Mouse (Mus musculus) heart, embryonic 15.5 days (tissue): ENCODE data around the gene Cyp11a1. TPM values are rescaled to one million over a fixed set of nuclear protein-coding genes. Genes with fewer than 3 reads are reported as not detected.

Experiments
- ATAC-seq: fragments of 200-750 bp; cut with Nextera tagmentation; replicated peaks from 2 replicates; pipeline ENCODE4 v1.8.0; 2017; ENCODE audit warnings: low read depth, moderate TSS enrichment; ENCODE audit not compliant: insufficient number of reproducible peaks, insufficient read depth, low FRiP score
- H3K27ac ChIP-seq: fragments of 300-500 bp; sonication (generic); 2 replicates; pipeline ENCODE4 v1.5.1; 2015; ENCODE audit warnings: mild to moderate bottlenecking, inconsistent platforms
- H3K27me3 ChIP-seq: fragments of 300-500 bp; sonication (generic); 2 replicates; pipeline ENCODE4 v1.6.1; 2015; ENCODE audit warnings: inconsistent platforms
- H3K36me3 ChIP-seq: fragments of 300-500 bp; sonication (generic); 2 replicates; pipeline ENCODE4 v1.6.1; 2015; ENCODE audit warnings: mild to moderate bottlenecking, inconsistent platforms
- H3K4me1 ChIP-seq: fragments of 300-500 bp; sonication (generic); replicated peaks from 2 replicates; pipeline ENCODE4 v1.6.1; 2015; ENCODE audit warnings: inconsistent platforms
- H3K4me2 ChIP-seq: fragments of 300-500 bp; sonication (generic); 2 replicates; pipeline ENCODE4 v1.6.1; 2015; ENCODE audit warnings: inconsistent platforms, mild to moderate bottlenecking, moderate library complexity
- H3K4me3 ChIP-seq: fragments of 300-500 bp; sonication (generic); 2 replicates; pipeline ENCODE4 v1.5.1; 2015; ENCODE audit warnings: mild to moderate bottlenecking, inconsistent platforms
- H3K9ac ChIP-seq: fragments of 300-500 bp; sonication (generic); 2 replicates; pipeline ENCODE4 v1.6.1; 2015; ENCODE audit warnings: mild to moderate bottlenecking, inconsistent platforms
- H3K9me3 ChIP-seq: fragments of 300-500 bp; sonication (generic); replicated peaks from 2 replicates; pipeline ENCODE4 v1.6.1; 2016; ENCODE audit warnings: inconsistent platforms
- WGBS: fragments of 180-500 bp; shearing (Covaris S2); methylation state at CpG from one replicate; pipeline ENCODE4 v1.1.7; 2015; ENCODE audit warnings: mixed read lengths; 5-methylcytosine and 5-hydroxymethylcytosine counted together
- polyA plus RNA-seq: library from polyadenylated mRNA; unstranded; fragments of >200 nt; fragmentation: Nextera tagmentation; extraction: Ambion mirVana; gene quantifications from 2 replicates; pipeline ENCODE4 v1.2.1, GENCODE M21; 2015

The Cyp11a1 gene
- polyA plus RNA-seq, 1 experiment from 2014 or later: 0.29 TPM

DNA sequence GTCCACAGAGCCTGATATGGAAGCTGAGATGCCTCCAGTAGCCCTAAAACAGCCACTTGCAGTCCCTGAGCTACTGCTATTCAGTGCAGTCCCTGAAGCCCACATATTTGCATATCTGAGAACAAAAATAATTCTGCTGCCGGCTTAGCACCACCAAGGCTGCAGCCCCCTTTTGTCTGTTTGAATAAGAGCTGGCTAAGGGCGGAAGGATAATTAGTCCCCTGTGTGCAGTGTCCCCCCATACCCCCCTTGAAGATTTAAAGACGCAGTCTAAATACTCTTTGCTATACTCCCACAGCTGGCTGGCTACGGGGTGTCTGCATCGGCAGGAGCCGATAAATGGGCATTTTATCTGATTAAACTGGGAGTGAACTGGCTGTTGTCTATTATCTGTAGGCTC lies 42.4 kb downstream of the Cyp11a1 start:
- 12% methylated on average over 6 of the region's 6 CpGs for WGBS
- Histone ChIP-seq H3K4me3 (no peak overlapping the region), H3K4me2 (no peak overlapping the region), H3K36me3 (no peaks in the 10 kb centered on the region), H3K9me3 (no peaks in the 10 kb centered on the region), H3K27me3 (peaks cover 17% of the 10 kb centered on the region), H3K4me1 (peaks cover 16% of the 10 kb centered on the region), H3K27ac (no peak overlapping the region), H3K9ac (no peak overlapping the region)
- ATAC-seq: no peak

- 56% methylated on average over 6 of the region's 6 CpGs for WGBS
- Histone ChIP-seq H3K4me2 (no peak overlapping the region), H3K36me3 (no peaks in the 10 kb centered on the region), H3K27me3 (peaks cover 19% of the 10 kb centered on the region), H3K4me1 (peaks cover 16% of the 10 kb centered on the region), H3K27ac (no peak overlapping the region), H3K9ac (no peak overlapping the region), H3K4me3 (no peak overlapping the region), H3K9me3 (no peaks in the 10 kb centered on the region)
- ATAC-seq: no peak
These were observed 43.0 kb downstream of the Cyp11a1 start for GRCm38 (mm10) chr9:58049186-58049585.

GRCm38 (mm10) chr9:58049861-58050260 lies 43.6 kb downstream of the Cyp11a1 start:
- 60% methylated on average over 7 of the region's 7 CpGs for WGBS
- Histone ChIP-seq H3K4me1 (peaks cover 16% of the 10 kb centered on the region), H3K4me3 (no peak overlapping the region), H3K36me3 (no peaks in the 10 kb centered on the region), H3K27me3 (peaks cover 23% of the 10 kb centered on the region), H3K9me3 (no peaks in the 10 kb centered on the region), H3K27ac (no peak overlapping the region), H3K4me2 (no peak overlapping the region), H3K9ac (no peak overlapping the region)
- ATAC-seq: no peak

- Histone ChIP-seq H3K27me3 (peaks cover 27% of the 10 kb centered on the region), H3K9ac (no peak overlapping the region), H3K27ac (no peak overlapping the region), H3K4me2 (no peak overlapping the region), H3K36me3 (no peaks in the 10 kb centered on the region), H3K4me1 (peaks cover 16% of the 10 kb centered on the region), H3K9me3 (no peaks in the 10 kb centered on the region), H3K4me3 (no peak overlapping the region)
- 39% methylated on average over 5 of the region's 5 CpGs for WGBS
- ATAC-seq: no peak
These were observed 45.7 kb downstream of the Cyp11a1 start for GRCm38 (mm10) chr9:58051937-58052336.

DNA sequence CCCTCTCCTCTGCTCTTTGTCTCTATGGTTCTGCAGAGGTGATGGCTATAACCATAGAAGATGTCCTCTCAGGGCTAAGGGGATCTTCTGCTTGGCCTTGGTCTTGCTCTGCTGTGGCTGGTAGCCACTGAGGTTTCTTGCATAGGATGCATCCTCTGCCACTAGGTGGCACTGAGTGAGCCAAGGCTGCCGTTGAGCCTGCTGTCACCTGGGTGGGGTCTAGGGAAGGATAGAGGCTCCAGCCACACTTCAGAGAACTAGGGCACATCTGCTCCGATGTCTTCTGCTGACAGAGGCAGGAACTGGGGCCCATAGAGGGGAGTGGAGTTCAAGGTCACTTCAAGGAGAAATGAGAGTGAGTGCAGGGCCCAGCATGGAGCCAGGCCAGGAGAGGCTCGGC lies 46.9 kb downstream of the Cyp11a1 start:
- H3K27me3 ChIP-seq: peaks cover 35% of the 10 kb centered on the region
- WGBS: 19% methylated on average over 3 of the region's 3 CpGs
- H3K4me1 ChIP-seq: peaks cover 13% of the 10 kb centered on the region
- H3K4me2 ChIP-seq: no peak overlapping the region
- H3K27ac ChIP-seq: no peak overlapping the region
- no peak for ATAC-seq
- no peaks in the 10 kb centered on the region for H3K9me3 ChIP-seq
- no peaks in the 10 kb centered on the region for H3K36me3 ChIP-seq
- no peak overlapping the region for H3K9ac ChIP-seq
- no peak overlapping the region for H3K4me3 ChIP-seq

- Histone ChIP-seq H3K27ac (no peak overlapping the region), H3K9me3 (no peaks in the 10 kb centered on the region), H3K4me2 (no peak overlapping the region), H3K4me3 (no peak overlapping the region), H3K36me3 (no peaks in the 10 kb centered on the region), H3K4me1 (peaks cover 8% of the 10 kb centered on the region), H3K27me3 (peaks cover 36% of the 10 kb centered on the region), H3K9ac (no peak overlapping the region)
- ATAC-seq: no peak
- WGBS: 54% methylated on average over 3 of the region's 3 CpGs
These were observed 47.3 kb downstream of the Cyp11a1 start for GRCm38 (mm10) chr9:58053544-58053943.

DNA sequence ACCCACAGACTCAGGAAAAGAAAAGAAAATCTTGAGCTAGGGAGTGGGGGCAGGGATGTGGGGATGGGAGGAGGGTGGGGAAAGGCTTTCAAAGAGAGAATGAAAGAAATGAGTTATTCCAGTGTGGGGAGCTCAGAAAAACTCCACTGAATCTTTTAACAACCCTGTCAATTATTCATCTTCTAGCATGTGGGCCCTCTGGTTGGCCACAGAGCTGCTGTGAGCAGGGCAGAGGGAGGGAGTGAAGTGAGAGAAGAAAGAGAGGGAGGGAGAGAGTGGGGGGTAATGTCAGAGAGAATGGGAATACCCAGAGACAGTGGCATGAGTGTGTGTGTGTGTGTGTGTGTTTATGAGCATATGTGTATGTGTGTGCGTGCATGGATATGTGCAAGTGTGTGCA lies 47.8 kb downstream of the Cyp11a1 start:
- ATAC-seq: no peak
- Histone ChIP-seq H3K27ac (no peak overlapping the region), H3K4me2 (no peak overlapping the region), H3K4me3 (no peak overlapping the region), H3K27me3 (peaks cover 36% of the 10 kb centered on the region), H3K9ac (no peak overlapping the region), H3K9me3 (no peaks in the 10 kb centered on the region), H3K36me3 (no peaks in the 10 kb centered on the region), H3K4me1 (peaks cover 6% of the 10 kb centered on the region; the same call in 1 of the 2 replicates)
- WGBS: 95% methylated on average over 1 of the region's 1 CpGs

DNA sequence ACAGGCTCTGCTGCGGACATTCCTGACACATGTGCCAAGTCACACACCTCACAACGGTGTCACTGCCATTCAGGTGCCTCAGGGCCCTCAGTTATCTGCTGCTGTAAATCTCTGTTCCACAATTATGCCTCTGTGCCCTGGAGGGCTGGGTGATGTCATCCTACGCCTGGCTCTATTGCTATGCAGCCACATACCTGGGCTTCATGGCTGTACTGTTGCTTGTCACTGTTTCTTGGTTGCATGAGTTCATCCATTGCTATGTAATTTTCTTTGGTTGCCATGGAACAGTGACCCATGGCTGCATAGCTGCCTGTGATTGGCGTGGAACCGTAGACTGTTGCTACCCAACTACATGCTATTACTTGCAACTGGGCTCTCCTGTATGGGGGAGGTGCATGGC lies 49.5 kb downstream of the Cyp11a1 start:
- no peak overlapping the region for H3K27ac ChIP-seq
- H3K27me3 ChIP-seq: peaks cover 32% of the 10 kb centered on the region
- no peak overlapping the region for H3K4me3 ChIP-seq
- H3K4me1 ChIP-seq: peaks cover 3% of the 10 kb centered on the region; the same call in 1 of the 2 replicates
- no peaks in the 10 kb centered on the region for H3K36me3 ChIP-seq
- H3K4me2 ChIP-seq: no peak overlapping the region
- no peak overlapping the region for H3K9ac ChIP-seq
- no peak for ATAC-seq
- WGBS: 55% methylated on average over 5 of the region's 5 CpGs
- no peaks in the 10 kb centered on the region for H3K9me3 ChIP-seq

DNA sequence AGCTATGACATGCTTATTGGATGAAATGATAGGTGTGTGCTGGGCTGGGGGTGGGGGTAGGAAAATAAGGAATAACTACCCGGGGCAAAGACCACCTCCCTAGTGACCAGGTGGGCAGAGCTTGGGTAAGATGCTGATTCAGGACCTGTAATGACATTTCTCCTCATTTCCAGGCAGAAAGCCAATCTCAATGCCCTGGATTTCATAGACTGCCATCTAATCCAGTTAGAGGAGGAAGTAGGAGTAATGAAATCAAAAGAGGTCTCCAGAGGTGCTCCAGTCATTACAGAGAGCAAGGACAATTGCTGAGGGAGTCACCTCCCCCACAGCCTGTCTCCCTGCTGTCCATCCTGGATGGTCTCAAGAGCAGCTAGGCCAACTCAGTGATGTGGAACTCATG lies 53.7 kb downstream of the Cyp11a1 start:
- H3K9me3 ChIP-seq: no peaks in the 10 kb centered on the region
- peaks cover 54% of the 10 kb centered on the region for H3K27me3 ChIP-seq
- H3K27ac ChIP-seq: no peak overlapping the region
- no peak overlapping the region for H3K9ac ChIP-seq
- no peak overlapping the region for H3K4me3 ChIP-seq
- whole genome bisulfite sequencing: 34% methylated on average over 1 of the region's 1 CpGs
- H3K4me2 ChIP-seq: no peak overlapping the region
- ATAC-seq: no peak
- no peaks in the 10 kb centered on the region for H3K36me3 ChIP-seq
- H3K4me1 ChIP-seq: peaks cover 15% of the 10 kb centered on the region

DNA sequence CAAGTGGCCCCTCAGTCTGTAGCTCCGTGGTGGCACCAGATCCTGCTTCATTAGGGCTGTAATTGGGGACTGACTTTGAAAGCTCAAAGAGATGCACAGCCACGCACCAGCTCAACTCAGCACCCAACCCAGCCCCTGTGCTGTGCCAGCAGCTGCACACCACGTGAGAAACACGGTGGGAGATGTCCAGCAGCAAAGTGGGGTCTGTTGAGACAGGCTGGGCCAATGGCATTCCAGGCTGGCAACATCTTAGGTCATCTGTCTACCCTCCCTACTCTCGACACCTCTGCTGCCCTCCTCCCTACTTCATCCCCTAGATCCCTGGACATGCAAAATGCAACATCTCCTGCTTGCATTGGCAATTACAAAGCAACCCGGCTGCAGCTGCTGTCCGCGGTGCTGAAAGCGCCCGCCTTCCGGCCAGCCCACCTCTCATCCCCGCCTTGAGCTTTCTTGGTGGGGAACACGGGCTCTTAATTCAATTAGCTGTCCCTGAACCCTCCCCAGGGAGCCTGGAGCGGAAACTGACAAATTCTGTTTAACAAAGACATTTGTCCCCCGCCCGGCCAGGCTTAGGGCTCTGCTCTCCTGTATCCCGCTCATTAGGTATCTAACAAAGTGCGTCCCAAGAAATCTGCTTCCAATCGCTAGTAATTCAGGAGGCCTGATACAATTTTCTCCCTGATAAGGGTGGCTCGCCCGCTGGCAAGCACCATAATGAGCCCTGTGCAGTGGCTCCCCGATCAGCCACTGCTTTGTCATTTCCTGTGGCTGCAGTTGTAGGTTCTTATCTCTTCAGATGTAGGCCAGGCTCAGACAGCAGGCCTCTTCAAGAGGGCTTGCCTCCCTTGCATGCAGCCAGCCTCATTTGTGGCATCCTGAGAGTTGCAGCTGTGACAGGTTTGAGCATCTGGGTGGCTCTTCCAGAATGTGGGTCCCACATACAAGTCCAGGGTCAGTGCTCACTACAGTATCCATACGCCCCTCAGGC lies 54.8 kb downstream of the Cyp11a1 start:
- ATAC-seq: no peak
- H3K9ac ChIP-seq: no peak overlapping the region
- no peak overlapping the region for H3K4me2 ChIP-seq
- H3K4me3 ChIP-seq: no peak overlapping the region
- peaks cover 15% of the 10 kb centered on the region for H3K4me1 ChIP-seq
- H3K27ac ChIP-seq: no peak overlapping the region
- no peaks in the 10 kb centered on the region for H3K36me3 ChIP-seq
- H3K27me3 ChIP-seq: peaks cover 54% of the 10 kb centered on the region
- 7% methylated on average over 23 of the region's 23 CpGs for WGBS
- no peaks in the 10 kb centered on the region for H3K9me3 ChIP-seq

GRCm38 (mm10) chr9:58063531-58063930 lies 57.3 kb downstream of the Cyp11a1 start, which contains the start of gene Stra6:
TSS of gene Stra6 (plus strand) at chr9:58063788.
- H3K9ac ChIP-seq: no peak within 1 kb of the TSS
- no peak within 1 kb of the TSS for H3K27ac ChIP-seq
- no peak within 1 kb of the TSS for H3K4me3 ChIP-seq
- no peak within 1 kb of the TSS for H3K4me2 ChIP-seq
- ATAC-seq: peak; percentile 37; the same call in 1 of the 2 replicates
- peaks cover 30% of the 10 kb centered on the region for H3K4me1 ChIP-seq
- no peaks in the 10 kb centered on the region for H3K9me3 ChIP-seq
- peaks cover 45% of the 10 kb centered on the region for H3K27me3 ChIP-seq
- H3K36me3 ChIP-seq: no peaks in the 10 kb centered on the region
- WGBS: 10% methylated on average over 3 of the region's 3 CpGs

DNA sequence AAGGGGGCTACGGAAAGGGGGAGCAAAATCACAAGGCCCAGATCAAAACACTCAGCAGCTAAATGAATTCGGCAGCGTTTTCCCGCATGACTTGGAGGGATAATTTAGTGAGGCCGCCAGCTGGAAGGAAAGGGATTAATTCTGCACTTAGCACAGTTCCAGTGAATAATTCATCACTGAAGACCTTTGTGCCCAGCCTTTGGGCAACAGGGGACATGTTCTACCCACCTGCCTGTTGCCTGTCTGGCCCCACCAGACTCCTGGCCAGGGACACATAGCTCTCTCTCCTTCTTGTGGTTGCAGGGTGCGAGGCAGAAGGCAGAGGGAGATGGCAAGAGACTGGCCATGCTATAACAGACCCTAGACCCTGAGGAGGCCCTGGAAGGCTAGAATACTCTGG lies 59.3 kb downstream of the Cyp11a1 start:
- Histone ChIP-seq H3K4me3 (no peak overlapping the region), H3K9ac (no peak overlapping the region), H3K27me3 (peaks cover 39% of the 10 kb centered on the region), H3K9me3 (no peaks in the 10 kb centered on the region), H3K36me3 (no peaks in the 10 kb centered on the region), H3K4me2 (no peak overlapping the region), H3K27ac (no peak overlapping the region), H3K4me1 (peaks cover 30% of the 10 kb centered on the region)
- ATAC-seq: no peak
- 66% methylated on average over 6 of the region's 6 CpGs for whole genome bisulfite sequencing
